Mouse (Mus musculus) testis, adult 2 months (tissue): ENCODE data around the gene Pigk. TPM values are rescaled to one million over a fixed set of nuclear protein-coding genes. Genes with fewer than 3 reads are reported as not detected.
"Not testable (repeated sequence)": the region's sequence is repeated elsewhere in the genome, so short reads cannot be mapped to it uniquely, and the experiment has no call there.

ENCODE experiments used
- H3K27ac ChIP-seq: fragments of 200-500 bp; 2 replicates; pipeline ENCODE4 v1.5.1; 2012; ENCODE audit warnings: low read depth, low read length; ENCODE audit not compliant: control insufficient read depth, insufficient read depth
- H3K27me3 ChIP-seq: fragments of 200-500 bp; 2 replicates; pipeline ENCODE4 v1.6.1; 2012; ENCODE audit warnings: mild to moderate bottlenecking, low read length, moderate library complexity; ENCODE audit not compliant: control insufficient read depth, insufficient read depth
- H3K36me3 ChIP-seq: fragments of 200-500 bp; 2 replicates; pipeline ENCODE4 v1.6.1; 2012; ENCODE audit warnings: mild to moderate bottlenecking, low read length; ENCODE audit not compliant: control insufficient read depth, insufficient read depth
- H3K4me1 ChIP-seq: fragments of 200-500 bp; 2 replicates; pipeline ENCODE4 v1.6.1; 2012; ENCODE audit warnings: low read length; ENCODE audit not compliant: control insufficient read depth, insufficient read depth
- H3K4me3 ChIP-seq: fragments of 200-500 bp; 2 replicates; pipeline ENCODE4 v1.5.1; 2012; ENCODE audit warnings: low read depth, mild to moderate bottlenecking, low read length, moderate library complexity, mixed read lengths; ENCODE audit not compliant: control insufficient read depth
- CTCF ChIP-seq: fragments of 200-500 bp; IDR thresholded peaks from 2 replicates; pipeline ENCODE4 v1.5.1; 2012; ENCODE audit warnings: low read depth, mild to moderate bottlenecking, inconsistent platforms, low read length, moderate library complexity; ENCODE audit not compliant: control insufficient read depth, insufficient read depth, insufficient replicate concordance
- POLR2A ChIP-seq: fragments of 200-500 bp; IDR thresholded peaks from 2 replicates; pipeline ENCODE4 v1.6.1; 2012; ENCODE audit warnings: low read depth, mild to moderate bottlenecking, inconsistent platforms, low read length, moderate library complexity; ENCODE audit not compliant: control insufficient read depth
- polyA plus RNA-seq: library from polyadenylated mRNA; depleted of rRNA; stranded (reverse); fragments of >200 nt; gene quantifications from 2 replicates; pipeline ENCODE4 v1.2.3, GENCODE M21; 2012

The Pigk gene
- polyA plus RNA-seq, 1 experiment = 34.6 TPM

GRCm38 (mm10) chr3:152776363-152776762 is 62.5 kb downstream of the Pigk start:
- no peaks in the 10 kb centered on the region; the same call in 1 of the 2 replicates for H3K36me3 ChIP-seq
- H3K27ac ChIP-seq = no peak overlapping the region
- no peaks in the 10 kb centered on the region for H3K4me1 ChIP-seq
- no peaks in the 10 kb centered on the region for H3K27me3 ChIP-seq
- no peak overlapping the region for H3K4me3 ChIP-seq
- TF ChIP-seq POLR2A = no peak
- no peak for TF ChIP-seq CTCF

- Histone ChIP-seq H3K36me3 (no peaks in the 10 kb centered on the region; the same call in 1 of the 2 replicates), H3K4me1 (no peaks in the 10 kb centered on the region), H3K27me3 (no peaks in the 10 kb centered on the region), H3K27ac (no peak overlapping the region), H3K4me3 (no peak overlapping the region)
- TF ChIP-seq POLR2A = no peak
These were observed 63.1 kb downstream of the Pigk start for GRCm38 (mm10) chr3:152776872-152777540.

- no peak for TF ChIP-seq POLR2A
- no peak for TF ChIP-seq CTCF
- no peaks in the 10 kb centered on the region for H3K36me3 ChIP-seq
- H3K27ac ChIP-seq = no peak overlapping the region
- no peaks in the 10 kb centered on the region for H3K27me3 ChIP-seq
- no peak overlapping the region for H3K4me3 ChIP-seq
- H3K4me1 ChIP-seq = no peaks in the 10 kb centered on the region
These were observed 65.9 kb downstream of the Pigk start for GRCm38 (mm10) chr3:152779819-152780218.

- H3K4me1 ChIP-seq = no peaks in the 10 kb centered on the region
- H3K27me3 ChIP-seq = no peaks in the 10 kb centered on the region
- no peak overlapping the region for H3K4me3 ChIP-seq
- TF ChIP-seq POLR2A (no peak), CTCF (peak; percentile 63; the same call in 1 of the 2 replicates)
- H3K27ac ChIP-seq = no peak overlapping the region
- no peaks in the 10 kb centered on the region for H3K36me3 ChIP-seq
These were observed 69.9 kb downstream of the Pigk start for GRCm38 (mm10) chr3:152783792-152784191.

GRCm38 (mm10) chr3:152784353-152784752 is 70.5 kb downstream of the Pigk start:
- H3K4me3 ChIP-seq, H3K27me3 ChIP-seq, H3K4me1 ChIP-seq, H3K36me3 ChIP-seq, H3K27ac ChIP-seq: not testable (repeated sequence)

- not testable (repeated sequence) for H3K4me1 ChIP-seq, H3K36me3 ChIP-seq, H3K27me3 ChIP-seq, H3K4me3 ChIP-seq, H3K27ac ChIP-seq
These were observed 74.5 kb downstream of the Pigk start for GRCm38 (mm10) chr3:152788301-152788953.

- Histone ChIP-seq H3K4me3 (no peak overlapping the region), H3K27me3 (no peaks in the 10 kb centered on the region), H3K36me3 (no peaks in the 10 kb centered on the region), H3K27ac (no peak overlapping the region), H3K4me1 (no peaks in the 10 kb centered on the region)
- TF ChIP-seq POLR2A (no peak), CTCF (no peak)
These were observed 78.7 kb downstream of the Pigk start for GRCm38 (mm10) chr3:152792601-152793000.

- H3K27me3 ChIP-seq = no peaks in the 10 kb centered on the region
- H3K36me3 ChIP-seq = no peaks in the 10 kb centered on the region
- no peaks in the 10 kb centered on the region for H3K4me1 ChIP-seq
- H3K27ac ChIP-seq = no peak overlapping the region
- TF ChIP-seq CTCF = no peak
- no peak for TF ChIP-seq POLR2A
- no peak overlapping the region for H3K4me3 ChIP-seq
These were observed 79.1 kb downstream of the Pigk start for GRCm38 (mm10) chr3:152793006-152793405.
